Mouse (Mus musculus): ENCODE results near the gene Plcb2. TPM values are rescaled to one million over a fixed set of nuclear protein-coding genes. Genes with fewer than 3 reads are reported as not detected.

Plcb2 gene
- total and polyA plus RNA-seq, 2 experiments from 2014 or later: 2.6 to 7.6 TPM

- Histone ChIP-seq H3K4me3 (ENCODE audit: low read depth, low read length) (peak overlapping the region; percentile 54), H3K27me3 (ENCODE audit: control insufficient read depth, insufficient read depth, low read length) (peaks cover 49% of the 10 kb centered on the region), H3K4me2 (ENCODE audit: low read depth, low read length) (peak overlapping the region; percentile 86), H3K4me1 (ENCODE audit: control insufficient read depth, insufficient read depth) (peaks cover 40% of the 10 kb centered on the region), H3K9me3 (replicated peaks; ENCODE audit: control insufficient read depth, low read length) (no peaks in the 10 kb centered on the region), H3K9ac (replicated peaks; ENCODE audit: low read depth, low read length) (peak overlapping the region; percentile 69), H3K36me3 (replicated peaks; ENCODE audit: control insufficient read depth, insufficient read depth, low read length) (no peaks in the 10 kb centered on the region), H3K27ac (ENCODE audit: low read depth) (peak overlapping the region; percentile 86)
- DNase-seq (ENCODE audit: low spot score) (no peak), ATAC-seq (ENCODE audit: insufficient read depth, low read depth) (no peak)
- TF ChIP-seq EP300 (IDR thresholded peaks at IDR 0.05; ENCODE audit: low read depth) (no peak), CTCF (IDR thresholded peaks at IDR 0.05; ENCODE audit: low read depth) (no peak)
- 16% methylated on average over 51 of the region's 51 CpGs for WGBS
Measured at GRCm38 (mm10) chr2:118701971-118702882, 26.0 kb downstream of the Plcb2 start.

GRCm38 (mm10) chr2:118701161-118701560 is 27.1 kb downstream of the Plcb2 start:
- H3K4me1 ChIP-seq (ENCODE audit: control insufficient read depth, insufficient read depth): peaks cover 50% of the 10 kb centered on the region
- H3K9me3 ChIP-seq (replicated peaks; ENCODE audit: control insufficient read depth, low read length): no peaks in the 10 kb centered on the region
- ATAC-seq (ENCODE audit: insufficient read depth, low read depth): no peak
- peak overlapping the region; percentile 4; the same call in 1 of the 2 replicates for H3K9ac ChIP-seq (replicated peaks; ENCODE audit: low read depth, low read length)
- TF ChIP-seq EP300 (IDR thresholded peaks at IDR 0.05; ENCODE audit: low read depth) (no peak), CTCF (IDR thresholded peaks at IDR 0.05; ENCODE audit: low read depth) (no peak)
- H3K4me2 ChIP-seq (ENCODE audit: low read depth, low read length): peak overlapping the region; percentile 49; the same call in 1 of the 2 replicates
- H3K4me3 ChIP-seq (ENCODE audit: low read depth, low read length): no peak overlapping the region
- 25% methylated on average over 5 of the region's 5 CpGs for WGBS
- H3K36me3 ChIP-seq (replicated peaks; ENCODE audit: control insufficient read depth, insufficient read depth, low read length): no peaks in the 10 kb centered on the region
- H3K27me3 ChIP-seq (ENCODE audit: control insufficient read depth, insufficient read depth, low read length): peaks cover 44% of the 10 kb centered on the region
- 0 out of 2 replicates have a peak overlapping the region, but pooled peaks have one; percentile 18 for H3K27ac ChIP-seq (ENCODE audit: low read depth)
- no peak for DNase-seq (ENCODE audit: low spot score)

GRCm38 (mm10) chr2:118700179-118701062 is 27.8 kb downstream of the Plcb2 start:
- peak; percentile 40 for ATAC-seq (ENCODE audit: insufficient read depth, low read depth)
- H3K4me1 ChIP-seq (ENCODE audit: control insufficient read depth, insufficient read depth): peaks cover 55% of the 10 kb centered on the region
- no peak overlapping the region for H3K9ac ChIP-seq (replicated peaks; ENCODE audit: low read depth, low read length)

GRCm38 (mm10) chr2:118697955-118698354 is 30.3 kb downstream of the Plcb2 start:
- H3K27ac ChIP-seq (ENCODE audit: low read depth): peak overlapping the region; percentile 81
- H3K9ac ChIP-seq (replicated peaks; ENCODE audit: low read depth, low read length): no peak overlapping the region
- H3K4me1 ChIP-seq (ENCODE audit: control insufficient read depth, insufficient read depth): peaks cover 43% of the 10 kb centered on the region
- ATAC-seq (ENCODE audit: insufficient read depth, low read depth) (no peak), DNase-seq (ENCODE audit: low spot score) (no peak)
- H3K27me3 ChIP-seq (ENCODE audit: control insufficient read depth, insufficient read depth, low read length): peaks cover 17% of the 10 kb centered on the region
- 25% methylated on average over 7 of the region's 7 CpGs for WGBS
- H3K36me3 ChIP-seq (replicated peaks; ENCODE audit: control insufficient read depth, insufficient read depth, low read length): no peaks in the 10 kb centered on the region
- H3K4me3 ChIP-seq (ENCODE audit: low read depth, low read length): no peak overlapping the region
- no peak overlapping the region for H3K4me2 ChIP-seq (ENCODE audit: low read depth, low read length)
- TF ChIP-seq EP300 (IDR thresholded peaks at IDR 0.05; ENCODE audit: low read depth) (no peak), CTCF (IDR thresholded peaks at IDR 0.05; ENCODE audit: low read depth) (no peak)
- H3K9me3 ChIP-seq (replicated peaks; ENCODE audit: control insufficient read depth, low read length): no peaks in the 10 kb centered on the region

More at GRCm38 (mm10) chr2:118700179-118701062, 27.8 kb downstream of the Plcb2 start:
- WGBS: 8% methylated on average over 32 of the region's 32 CpGs
- Histone ChIP-seq H3K27ac (ENCODE audit: low read depth) (0 out of 2 replicates have a peak overlapping the region, but pooled peaks have one; percentile 12), H3K9me3 (replicated peaks; ENCODE audit: control insufficient read depth, low read length) (no peaks in the 10 kb centered on the region), H3K27me3 (ENCODE audit: control insufficient read depth, insufficient read depth, low read length) (peaks cover 39% of the 10 kb centered on the region), H3K4me3 (ENCODE audit: low read depth, low read length) (no peak overlapping the region), H3K4me2 (ENCODE audit: low read depth, low read length) (peak overlapping the region; percentile 49), H3K36me3 (replicated peaks; ENCODE audit: control insufficient read depth, insufficient read depth, low read length) (no peaks in the 10 kb centered on the region)
- TF ChIP-seq EP300 (IDR thresholded peaks at IDR 0.05; ENCODE audit: low read depth) (no peak), CTCF (IDR thresholded peaks at IDR 0.05; ENCODE audit: low read depth) (peak; percentile 95)
- peak; percentile 82 for DNase-seq (ENCODE audit: low spot score)

GRCm38 (mm10) chr2:118697311-118697877 is 30.8 kb downstream of the Plcb2 start:
- H3K4me1 ChIP-seq (ENCODE audit: control insufficient read depth, insufficient read depth): peaks cover 39% of the 10 kb centered on the region
- peaks cover 12% of the 10 kb centered on the region for H3K27me3 ChIP-seq (ENCODE audit: control insufficient read depth, insufficient read depth, low read length)
- TF ChIP-seq CTCF (IDR thresholded peaks at IDR 0.05; ENCODE audit: low read depth): no peak
- TF ChIP-seq EP300 (IDR thresholded peaks at IDR 0.05; ENCODE audit: low read depth): no peak
- H3K9ac ChIP-seq (replicated peaks; ENCODE audit: low read depth, low read length): no peak overlapping the region; the same call in 1 of the 2 replicates
- WGBS: 11% methylated on average over 5 of the region's 5 CpGs
- H3K9me3 ChIP-seq (replicated peaks; ENCODE audit: control insufficient read depth, low read length): no peaks in the 10 kb centered on the region
- no peak overlapping the region for H3K4me2 ChIP-seq (ENCODE audit: low read depth, low read length)
- peak; percentile 51 for DNase-seq (ENCODE audit: low spot score)
- no peak overlapping the region for H3K4me3 ChIP-seq (ENCODE audit: low read depth, low read length)
- no peaks in the 10 kb centered on the region for H3K36me3 ChIP-seq (replicated peaks; ENCODE audit: control insufficient read depth, insufficient read depth, low read length)
- ATAC-seq (ENCODE audit: insufficient read depth, low read depth): 0 out of 2 replicates have a peak, but pooled peaks have one; percentile 2
- peak overlapping the region; percentile 47 for H3K27ac ChIP-seq (ENCODE audit: low read depth)

Data from heart, postnatal 0 days (tissue).